Mouse (Mus musculus) lung, adult 2 months (tissue): ENCODE data around the gene Gli3.

Experiments used
- CTCF ChIP-seq: fragments of 200-500 bp; IDR thresholded peaks from 2 replicates; pipeline ENCODE4 v1.5.1; 2011; ENCODE audit warnings: mild to moderate bottlenecking, low read length, control low read depth; ENCODE audit not compliant: insufficient read depth
- POLR2A ChIP-seq: fragments of 200-500 bp; IDR thresholded peaks from 2 replicates; pipeline ENCODE4 v1.6.1; 2011; ENCODE audit warnings: low read depth, mild to moderate bottlenecking, control low read depth, low read length, borderline replicate concordance; ENCODE audit errors: extremely low read depth

- TF ChIP-seq CTCF (no peak), POLR2A (no peak)
Measured at GRCm38 (mm10) chr13:15675480-15675879, 212.4 kb downstream of the Gli3 start.
